Mouse (Mus musculus) forebrain, embryonic 14.5 days (tissue): ENCODE measurements around the gene Hlx. TPM values are rescaled to one million over a fixed set of nuclear protein-coding genes. Genes with fewer than 3 reads are reported as not detected.

Experiments
- polyA plus RNA-seq: library from polyadenylated mRNA; unstranded; fragments of >200 nt; fragmentation: Nextera tagmentation; extraction: Ambion mirVana; gene quantifications from 2 replicates; pipeline ENCODE4 v1.2.1, GENCODE M21; 2014

Gene Hlx
- polyA plus RNA-seq, 1 experiment from 2014 or later = 0.99 TPM

Other genes starting within 250 kb of the Hlx start
- not detected in 2 replicates for gene Marc1, start 78.7 kb upstream of the Hlx start, polyA plus RNA-seq
- gene Marc2, start 113.8 kb upstream of the Hlx start, polyA plus RNA-seq = 120 and 132 TPM in 2 replicates
- 0.90 and 1.3 TPM in 2 replicates for gene C130074G19Rik, start 150.6 kb upstream of the Hlx start, polyA plus RNA-seq